Mouse (Mus musculus) adrenal gland, postnatal 36 days (tissue): ENCODE results near the gene Cfd. TPM values are rescaled to one million over a fixed set of nuclear protein-coding genes. Genes with fewer than 3 reads are reported as not detected.

Experiments
- DNase-seq, 2 experiments: peaks; one replicate each; pipeline ENCODE4 v3.0.0; 2021; ENCODE audit warnings: mixed read lengths in 1 of 2
- microRNA-seq: library from miRNA; unstranded; fragments of <30 nt; microRNA quantifications from one replicate; pipeline ENCODE4 v1.2.0, GENCODE M21; 2021
- total RNA-seq, 2 experiments: library from RNA; stranded (reverse); gene quantifications; 2 replicates each; pipeline ENCODE4 v1.2.3; 2021

The Cfd gene
- total RNA-seq, 2 experiments from 2014 or later, result 1,484 to 1,596 TPM

DNA sequence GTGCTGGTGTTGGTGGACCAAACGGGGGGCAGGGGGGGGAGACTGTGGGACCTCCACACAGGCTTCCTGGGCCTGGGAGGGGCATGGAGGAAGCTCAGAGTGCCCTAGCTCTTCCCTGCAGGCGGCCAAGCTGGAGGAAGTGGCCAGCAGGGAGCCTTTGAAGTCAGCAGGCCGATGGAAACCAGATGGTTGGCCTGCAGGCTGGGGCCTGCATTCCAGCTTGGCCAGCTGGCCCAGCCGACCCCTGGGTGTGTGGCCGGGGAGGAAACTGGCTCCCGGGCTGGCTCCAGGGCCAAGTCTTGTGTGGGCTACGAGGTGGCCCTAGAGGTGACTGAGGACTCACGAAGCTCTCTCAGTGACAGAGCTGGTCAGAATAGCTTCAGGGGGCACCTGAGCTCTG is 42.1 kb downstream of the Cfd start:
- peak in 1 of 2 experiments; percentile 57 for DNase-seq

DNA sequence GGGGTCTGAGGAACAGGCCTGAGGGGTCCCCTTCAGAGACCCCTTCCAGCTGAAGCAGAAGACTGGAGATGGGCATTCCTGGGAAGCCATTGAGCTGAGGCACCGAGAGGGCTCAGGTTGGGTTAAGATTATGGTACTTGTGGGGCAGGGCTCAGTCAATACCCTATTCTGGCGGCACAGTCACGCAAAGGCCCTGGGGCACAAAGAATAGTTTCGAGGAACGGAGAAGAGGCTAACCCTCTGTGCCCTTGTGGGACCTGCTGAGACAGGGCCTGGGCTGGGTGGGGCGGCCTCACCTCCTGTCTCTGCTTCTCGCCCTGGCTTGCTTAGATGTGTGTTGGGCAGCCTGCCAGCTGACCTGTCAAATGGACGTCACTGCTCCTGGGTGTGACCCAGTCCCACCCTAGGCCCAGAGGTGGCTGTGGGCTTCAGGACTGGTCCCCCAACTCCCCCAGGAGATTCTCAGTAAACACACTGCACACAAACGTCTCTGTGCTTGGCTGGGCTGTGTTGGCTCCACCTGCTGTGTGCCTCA is 42.6 kb downstream of the Cfd start:
- DNase-seq, result no peak

DNA sequence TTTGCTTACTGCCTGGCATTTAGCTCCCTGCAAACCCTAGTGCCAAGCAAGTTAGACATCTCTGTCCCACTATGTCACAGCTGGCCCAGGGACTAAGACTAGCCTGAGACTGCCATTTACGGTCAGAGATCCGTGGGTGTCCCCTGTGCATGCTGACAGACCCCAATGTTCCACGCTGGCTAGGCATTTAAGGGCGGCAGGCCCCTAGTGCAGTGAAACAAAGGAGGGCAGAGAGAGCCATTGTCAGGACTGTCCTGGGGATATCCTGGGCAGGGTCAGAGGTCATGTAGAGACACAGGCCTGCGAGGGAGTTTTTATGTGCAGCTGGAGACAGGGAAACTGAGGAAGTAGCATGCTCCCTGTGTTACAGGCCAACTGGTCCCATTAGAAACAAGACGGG is 43.2 kb downstream of the Cfd start:
- no peak for DNase-seq

DNA sequence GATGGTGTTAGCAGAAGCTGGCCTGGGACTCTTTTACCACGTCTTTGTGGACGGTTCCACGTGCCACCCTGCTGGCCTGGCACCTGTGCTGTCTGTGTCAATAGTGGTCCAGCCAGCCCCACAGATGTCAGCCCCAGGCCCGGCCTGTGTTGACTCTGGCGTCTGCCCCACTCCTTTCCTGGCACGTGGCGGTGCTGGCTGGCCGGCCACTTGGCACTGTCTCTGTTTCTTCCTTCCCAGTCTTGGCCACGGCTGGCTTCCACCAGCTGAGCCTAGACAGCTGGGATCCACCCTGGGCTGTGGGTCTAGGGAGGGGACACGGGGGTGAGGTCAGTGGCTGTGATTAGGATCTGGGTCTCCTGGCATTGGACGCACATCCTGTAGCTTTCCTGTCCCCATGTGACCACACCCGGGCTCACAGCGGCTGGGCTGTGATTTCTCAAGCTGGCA is 43.6 kb downstream of the Cfd start:
- DNase-seq, result peak; percentile 75 to 84

DNA sequence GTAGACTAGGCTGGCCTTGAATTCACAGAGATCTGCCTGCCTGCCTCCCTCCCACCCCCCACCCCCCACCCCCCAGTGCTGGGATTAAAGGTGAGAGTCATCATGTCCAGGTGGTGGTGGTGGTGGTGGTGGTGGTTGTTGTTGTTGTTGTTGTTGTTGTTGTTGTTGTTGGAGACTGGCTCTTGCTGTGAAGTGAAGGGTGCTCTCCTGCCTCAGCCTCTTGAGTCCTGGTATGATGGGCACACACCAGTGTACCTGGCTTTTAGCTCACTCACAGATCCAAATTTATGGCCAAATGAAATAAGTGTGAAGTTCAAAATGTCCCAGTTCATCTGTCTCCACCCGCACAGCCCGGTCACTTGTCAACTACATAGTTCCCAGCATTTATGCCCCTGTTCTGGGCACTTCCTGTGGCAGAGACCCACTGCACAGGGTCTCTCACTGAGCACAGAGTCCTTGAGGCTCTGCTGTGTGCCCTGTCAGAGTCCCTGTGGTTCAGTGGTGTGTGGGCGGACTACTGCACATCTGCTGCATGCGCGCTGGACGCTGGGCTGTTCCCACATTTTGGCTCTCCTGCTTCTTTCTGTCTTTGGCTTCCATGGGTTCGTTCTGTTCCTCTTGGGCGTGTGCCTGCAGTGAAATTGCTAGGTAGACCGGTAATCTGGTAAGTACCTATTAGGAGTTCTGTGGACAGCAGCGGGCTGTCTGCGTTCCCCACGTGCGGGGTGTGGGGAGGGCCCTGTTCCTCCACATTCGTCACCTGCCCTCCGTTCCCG is 44.3 kb downstream of the Cfd start:
- DNase-seq, result no peak

DNA sequence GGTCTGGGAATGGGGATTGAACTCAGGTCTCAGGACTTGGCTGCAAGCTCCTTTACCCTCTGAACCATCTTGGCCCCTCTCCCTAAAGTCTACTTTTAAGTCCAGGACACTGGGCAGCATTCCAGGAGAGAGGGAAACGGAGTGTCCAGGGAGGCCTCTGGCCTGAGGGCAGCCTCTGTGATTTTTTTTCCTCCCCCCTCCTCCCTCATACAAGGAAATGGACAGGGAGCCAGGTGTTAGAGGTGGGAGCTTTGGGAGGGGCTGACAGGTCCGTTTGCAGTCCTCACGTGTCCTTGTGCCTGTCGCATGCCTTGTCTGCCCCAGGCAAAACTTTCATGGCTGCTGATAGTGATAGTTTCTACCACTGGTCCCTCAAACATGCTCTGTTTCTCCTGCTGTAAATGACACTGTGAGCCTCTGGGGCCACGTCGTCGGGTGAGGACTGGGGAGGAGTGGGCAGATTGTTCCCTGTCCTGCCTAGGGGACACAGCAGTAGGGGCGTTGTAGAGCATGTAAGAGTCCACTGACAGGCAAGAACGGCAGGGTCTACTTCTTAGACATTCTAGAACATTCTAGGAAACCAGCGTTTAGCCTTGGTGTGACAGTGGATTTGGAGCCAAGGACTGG is 45.7 kb downstream of the Cfd start:
- no peak for DNase-seq

DNA sequence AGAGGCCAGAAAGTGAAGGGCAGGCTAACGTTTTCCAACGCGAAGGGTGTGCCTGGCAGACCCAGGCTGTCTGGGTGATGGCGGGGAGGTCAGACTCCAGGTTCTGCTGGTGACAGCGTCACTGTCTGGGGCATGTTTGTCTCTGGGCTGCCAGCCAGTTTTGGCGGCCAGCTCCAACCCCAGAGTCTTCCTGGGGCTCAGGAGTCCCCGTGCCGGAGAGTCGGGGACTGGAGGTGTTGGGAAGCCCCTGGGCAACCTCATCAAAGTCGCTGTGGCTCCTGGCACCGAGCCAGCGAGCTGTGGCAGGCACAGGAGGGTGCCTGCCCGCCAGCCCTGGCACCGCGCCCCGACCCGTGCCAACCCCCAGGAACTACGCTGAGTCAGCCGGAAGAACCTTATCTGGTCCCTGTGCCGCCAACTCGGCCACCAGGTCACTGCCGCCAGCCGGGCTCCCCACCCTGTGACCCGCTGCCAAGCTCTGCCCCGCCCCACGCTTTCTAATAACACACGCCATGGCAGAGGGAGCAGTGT is 46.3 kb downstream of the Cfd start:
- peak; percentile 92 to 94 for DNase-seq

DNA sequence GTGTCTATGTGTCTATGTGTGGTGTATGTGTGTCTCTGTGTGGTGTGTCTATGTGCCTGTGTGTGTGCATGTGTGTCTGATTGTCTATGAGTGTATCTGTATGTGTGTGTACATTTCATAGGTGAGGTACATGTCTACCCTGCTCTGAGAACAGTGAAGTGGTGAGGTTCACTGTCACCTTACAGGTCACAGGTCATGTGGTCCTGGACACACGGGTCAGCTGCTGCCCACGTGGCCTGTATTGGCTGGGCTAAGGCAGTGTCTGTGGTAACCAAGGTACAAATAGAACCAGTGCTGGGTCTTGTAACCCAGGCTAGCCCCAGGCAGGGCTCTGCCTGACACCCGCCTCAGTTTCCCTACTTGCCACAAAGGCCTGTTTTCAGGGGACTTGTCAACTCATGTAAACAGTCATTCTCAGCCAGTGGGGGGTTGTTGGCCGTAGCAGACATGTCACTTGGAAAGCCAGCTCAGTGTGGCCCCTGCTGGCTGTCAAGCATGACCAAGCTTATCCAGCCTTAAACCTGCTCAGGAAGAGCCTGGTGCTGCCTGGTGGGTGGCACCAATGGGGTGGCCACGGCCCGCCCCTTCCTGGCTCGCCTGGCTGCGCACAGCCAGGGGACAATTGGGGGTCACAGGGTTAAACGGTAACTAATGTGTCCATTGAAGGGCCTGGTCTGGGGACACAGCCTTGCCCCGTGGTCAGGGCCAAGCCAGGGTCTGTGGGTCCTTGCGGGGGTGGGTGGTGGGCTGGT is 47.3 kb downstream of the Cfd start:
- DNase-seq, result no peak

DNA sequence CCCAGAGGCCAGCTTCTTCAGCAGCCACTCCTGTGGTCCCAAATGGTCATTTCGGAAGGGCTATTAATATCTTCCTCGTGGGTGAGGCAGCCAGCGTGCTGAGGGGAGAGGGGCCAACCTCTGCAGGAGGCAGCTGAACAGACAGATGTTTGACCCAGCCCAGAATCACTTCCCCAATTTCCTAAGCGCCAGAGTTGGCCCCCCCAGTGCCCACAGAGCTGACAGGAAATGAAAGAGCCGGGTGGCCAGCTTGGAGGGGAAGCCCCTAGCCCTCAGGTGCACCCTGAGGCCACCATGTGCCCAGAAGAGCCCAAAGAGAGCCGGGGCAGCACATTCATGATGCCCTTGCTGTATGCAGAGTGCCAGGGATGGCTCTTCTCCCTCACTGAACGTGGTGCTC is 50.1 kb downstream of the Cfd start:
- DNase-seq, result peak in 1 of 2 experiments; percentile 35

Small RNA genes lying within 50 kb of the gene (microRNA-seq; reads per million reads assigned to microRNA genes)
- not detected for gene Mir6910

Other genes starting within 250 kb of the Cfd start
- gene Odf3l2, start 245.1 kb upstream of the Cfd start, total RNA-seq, result not detected
- gene Madcam1, start 226.3 kb upstream of the Cfd start, total RNA-seq, result not detected
- gene Tpgs1, start 221.5 kb upstream of the Cfd start, total RNA-seq, result 10 to 100 TPM; 31.6 to 39.0 TPM
- 10 to 100 TPM; 75.0 to 79.9 TPM for gene Cdc34, start 208.7 kb upstream of the Cfd start, total RNA-seq
- 1 to 10 TPM in 1 of 2 experiments, under 1 TPM in 1; 0.86 to 1.0 TPM for gene Gzmm, start 201.8 kb upstream of the Cfd start, total RNA-seq
- 100 to 1,000 TPM; 558 to 568 TPM for gene Bsg, start 186.4 kb upstream of the Cfd start, total RNA-seq
- 1 to 10 TPM; 4.3 to 6.0 TPM for gene Hcn2, start 174.2 kb upstream of the Cfd start, total RNA-seq
- gene Polrmt, start 144.3 kb upstream of the Cfd start, total RNA-seq, result 10 to 100 TPM; 51.1 to 58.0 TPM
- gene Fgf22, start 135.8 kb upstream of the Cfd start, total RNA-seq, result not detected
- 10 to 100 TPM; 53.0 to 55.2 TPM for gene Rnf126, start 123.9 kb upstream of the Cfd start, total RNA-seq
- 10 to 100 TPM; 11.3 to 22.9 TPM for gene Fstl3, start 113.6 kb upstream of the Cfd start, total RNA-seq
- not detected for gene Prss57, start 99.9 kb upstream of the Cfd start, total RNA-seq
- 10 to 100 TPM; 75.4 to 93.7 TPM for gene Palm, start 97.3 kb upstream of the Cfd start, total RNA-seq
- gene Misp, start 69.9 kb upstream of the Cfd start, total RNA-seq, result under 1 TPM in 1 of 2 experiments, not detected in 1; 0.43 TPM
- gene Ptbp1, start 36.4 kb upstream of the Cfd start, total RNA-seq, result 100 to 1,000 TPM; 257 to 299 TPM
- under 1 TPM; 0.50 to 0.56 TPM for gene Prtn3, start 16.4 kb upstream of the Cfd start, total RNA-seq
- gene Plppr3, start 16.2 kb upstream of the Cfd start, total RNA-seq, result under 1 TPM; 0.16 to 0.50 TPM
- under 1 TPM; 0.30 to 0.33 TPM for gene Elane, start 4.6 kb upstream of the Cfd start, total RNA-seq
- 10 to 100 TPM; 39.7 to 50.6 TPM for gene Med16, start 18.1 kb downstream of the Cfd start, total RNA-seq
- gene Gm26602, start 20.0 kb downstream of the Cfd start, total RNA-seq, result not detected
- 1 to 10 TPM; 1.2 to 1.3 TPM for gene Kiss1r, start 26.1 kb downstream of the Cfd start, total RNA-seq
- gene R3hdm4, start 30.4 kb downstream of the Cfd start, total RNA-seq, result 100 to 1,000 TPM; 104 to 118 TPM
- gene Arid3a, start 36.2 kb downstream of the Cfd start, total RNA-seq, result 1 to 10 TPM; 3.0 to 4.1 TPM
- 10 to 100 TPM; 37.8 to 48.9 TPM for gene Wdr18, start 69.3 kb downstream of the Cfd start, total RNA-seq
- gene Grin3b, start 79.9 kb downstream of the Cfd start, total RNA-seq, result not detected
- 100 to 1,000 TPM; 144 to 146 TPM for gene Tmem259, start 93.5 kb downstream of the Cfd start, total RNA-seq
- 10 to 100 TPM; 30.2 to 42.9 TPM for gene Cnn2, start 97.7 kb downstream of the Cfd start, total RNA-seq
- gene Abca7, start 105.6 kb downstream of the Cfd start, total RNA-seq, result 10 to 100 TPM; 20.2 to 20.3 TPM
- gene Arhgap45, start 125.8 kb downstream of the Cfd start, total RNA-seq, result 1 to 10 TPM; 4.5 to 5.4 TPM
- 100 to 1,000 TPM in 1 of 2 experiments, 10 to 100 TPM in 1; 92.8 to 108 TPM for gene Polr2e, start 148.9 kb downstream of the Cfd start, total RNA-seq
- gene Gpx4, start 156.3 kb downstream of the Cfd start, total RNA-seq, result 1,000 to 10,000 TPM; 1,198 to 1,301 TPM
- gene Sbno2, start 214.7 kb downstream of the Cfd start, total RNA-seq, result 10 to 100 TPM; 49.3 to 51.3 TPM
- 100 to 1,000 TPM; 146 to 149 TPM for gene Stk11, start 224.9 kb downstream of the Cfd start, total RNA-seq
- 100 to 1,000 TPM; 561 to 735 TPM for gene Atp5d, start 247.8 kb downstream of the Cfd start, total RNA-seq
- 100 to 1,000 TPM in 1 of 2 experiments, 10 to 100 TPM in 1; 57.5 to 205 TPM for gene Cbarp, start 250.0 kb downstream of the Cfd start, total RNA-seq